Mouse (Mus musculus): Measurements from ENCODE around the gene Krtap3-3.

GRCm38 (mm10) chr11:99514098-99514497 lies 36.6 kb downstream of the Krtap3-3 start:
- no peak for TF ChIP-seq CTCF (IDR thresholded peaks at IDR 0.05; ENCODE audit: borderline replicate concordance, extremely low read depth, insufficient read depth, insufficient read length)
- no peak for TF ChIP-seq POLR2A (IDR thresholded peaks at IDR 0.05; ENCODE audit: borderline replicate concordance, extremely low read depth, insufficient read depth, insufficient read length, poor library complexity, severe bottlenecking)
